Mouse (Mus musculus): ENCODE results near the gene Fbxw21. TPM values are rescaled to one million over a fixed set of nuclear protein-coding genes. Genes with fewer than 3 reads are reported as not detected.

Fbxw21 gene
- polyA plus RNA-seq, 1 experiment: not detected

DNA sequence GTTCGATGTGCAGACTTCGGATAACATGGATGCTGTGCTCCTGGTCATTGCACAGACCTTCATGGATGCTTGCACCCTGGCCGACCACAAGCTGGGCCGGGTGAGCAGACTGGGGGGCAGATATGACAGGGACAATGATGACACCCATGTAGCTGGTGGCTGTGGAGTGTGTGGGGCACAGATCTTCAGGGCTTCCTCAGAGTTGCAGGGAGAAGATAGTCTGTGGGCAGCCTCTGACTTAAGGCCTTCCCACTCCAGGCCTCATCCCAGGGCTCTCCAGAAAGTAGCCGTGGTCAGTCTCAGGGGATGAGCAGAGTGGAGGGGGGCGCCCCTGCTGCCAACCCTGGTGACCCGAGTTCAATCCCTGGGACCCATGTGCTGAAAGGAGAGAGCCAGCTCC is 47.0 kb downstream of the Fbxw21 start:
- TF ChIP-seq POLR2A (IDR thresholded peaks at IDR 0.05; ENCODE audit: borderline replicate concordance, extremely low read depth, low read depth, low read length) (no peak), CTCF (IDR thresholded peaks at IDR 0.05; ENCODE audit: insufficient read depth, low read length) (no peak)
- Histone ChIP-seq H3K4me3 (replicated peaks; ENCODE audit: extremely low read depth, low read depth, low read length) (no peak overlapping the region), H3K4me1 (ENCODE audit: control insufficient read depth, insufficient read depth, low read length) (peaks cover 5% of the 10 kb centered on the region)
- no peak for DNase-seq
- 89% methylated on average over 7 of the region's 7 CpGs for WGBS

DNA sequence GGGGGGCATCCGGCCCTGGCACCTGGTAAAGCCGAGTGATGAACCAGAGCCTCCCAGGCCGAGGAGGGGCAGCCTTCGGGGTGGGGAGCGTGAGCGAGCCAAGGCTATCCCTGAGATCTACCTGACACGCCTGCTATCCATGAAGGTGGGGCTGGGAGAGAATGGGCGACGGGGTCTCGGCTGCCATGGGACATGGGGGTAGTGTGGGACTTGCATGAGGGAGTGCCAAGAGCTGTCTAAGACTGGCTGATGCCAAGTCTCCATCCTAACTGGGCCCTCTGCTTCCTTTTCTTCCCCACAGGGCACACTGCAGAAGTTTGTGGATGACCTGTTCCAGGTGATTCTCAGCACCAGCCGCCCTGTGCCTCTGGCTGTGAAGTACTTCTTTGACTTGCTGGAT is 47.6 kb downstream of the Fbxw21 start:
- DNase-seq: no peak
- TF ChIP-seq CTCF (IDR thresholded peaks at IDR 0.05; ENCODE audit: insufficient read depth, low read length) (no peak), POLR2A (IDR thresholded peaks at IDR 0.05; ENCODE audit: borderline replicate concordance, extremely low read depth, low read depth, low read length) (no peak)
- WGBS: 95% methylated on average over 11 of the region's 11 CpGs
- 0 out of 2 replicates have a peak, but pooled peaks cover 2% of the 10 kb centered on the region for H3K4me1 ChIP-seq (ENCODE audit: control insufficient read depth, insufficient read depth, low read length)
- no peak overlapping the region for H3K4me3 ChIP-seq (replicated peaks; ENCODE audit: extremely low read depth, low read depth, low read length)

DNA sequence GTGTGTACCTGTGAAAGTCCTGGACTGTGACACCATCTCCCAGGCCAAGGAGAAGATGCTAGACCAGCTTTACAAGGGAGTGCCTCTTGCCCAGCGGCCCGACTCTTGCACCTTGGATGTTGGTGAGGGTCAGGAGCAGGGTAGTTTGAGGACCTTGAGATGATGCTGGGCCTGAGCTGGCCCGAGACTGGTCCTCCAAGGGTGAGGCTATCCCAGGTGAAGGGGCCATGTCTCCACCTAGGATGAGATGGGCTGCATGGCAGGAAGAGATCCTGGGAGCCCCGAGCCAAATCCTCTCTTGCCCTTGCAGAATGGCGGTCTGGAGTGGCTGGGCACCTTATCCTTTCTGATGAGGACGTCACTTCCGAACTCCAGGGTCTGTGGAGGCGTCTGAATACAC is 48.5 kb downstream of the Fbxw21 start:
- Histone ChIP-seq H3K4me3 (replicated peaks; ENCODE audit: extremely low read depth, low read depth, low read length) (no peak overlapping the region), H3K4me1 (ENCODE audit: control insufficient read depth, insufficient read depth, low read length) (0 out of 2 replicates have a peak, but pooled peaks cover 2% of the 10 kb centered on the region)
- DNase-seq: no peak
- WGBS: 82% methylated on average over 8 of the region's 8 CpGs
- TF ChIP-seq CTCF (IDR thresholded peaks at IDR 0.05; ENCODE audit: insufficient read depth, low read length) (no peak), POLR2A (IDR thresholded peaks at IDR 0.05; ENCODE audit: borderline replicate concordance, extremely low read depth, low read depth, low read length) (no peak)

DNA sequence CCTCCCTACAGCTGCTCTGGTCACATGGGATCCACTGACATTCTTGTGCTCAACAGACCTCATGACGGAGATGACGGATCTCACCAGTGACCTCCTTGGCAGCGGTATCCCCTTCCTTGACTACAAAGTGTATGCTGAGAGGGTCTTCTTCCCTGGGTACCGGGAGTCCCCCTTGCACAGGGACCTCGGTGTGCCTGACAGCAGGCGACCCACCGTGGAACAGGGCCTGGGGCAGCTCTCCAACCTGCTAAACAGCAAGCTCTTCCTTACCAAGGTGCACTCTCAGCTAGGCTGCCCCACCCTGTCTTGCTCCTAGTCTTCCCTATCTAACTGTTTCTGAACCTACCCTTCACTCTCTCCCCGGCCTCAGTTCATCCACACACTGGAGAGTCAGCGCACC is 50.2 kb downstream of the Fbxw21 start:
- H3K4me1 ChIP-seq (ENCODE audit: control insufficient read depth, insufficient read depth, low read length): no peaks in the 10 kb centered on the region
- H3K4me3 ChIP-seq (replicated peaks; ENCODE audit: extremely low read depth, low read depth, low read length): no peak overlapping the region
- TF ChIP-seq CTCF (IDR thresholded peaks at IDR 0.05; ENCODE audit: insufficient read depth, low read length) (no peak), POLR2A (IDR thresholded peaks at IDR 0.05; ENCODE audit: borderline replicate concordance, extremely low read depth, low read depth, low read length) (no peak)
- no peak for DNase-seq
- whole genome bisulfite sequencing: 95% methylated on average over 9 of the region's 9 CpGs

DNA sequence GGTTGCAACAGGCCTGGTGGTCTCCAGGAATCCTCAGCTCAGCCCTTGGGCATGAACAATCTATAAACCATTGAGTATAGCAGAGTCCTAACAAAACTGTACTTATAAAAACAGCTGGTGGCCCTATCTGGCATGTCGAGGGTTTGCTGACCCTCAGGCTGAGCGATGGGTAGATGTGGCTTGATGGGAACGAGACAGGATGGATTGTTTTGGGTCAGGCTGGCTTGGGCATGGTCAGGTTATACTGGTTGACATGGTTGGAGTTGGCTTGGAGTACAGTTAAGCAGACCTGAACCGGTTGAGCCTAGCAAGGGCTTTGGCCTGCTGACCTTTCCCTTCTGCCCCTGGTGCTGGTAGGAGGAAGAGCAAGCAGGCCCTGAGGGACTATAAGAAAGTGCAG is 50.7 kb downstream of the Fbxw21 start:
- H3K4me1 ChIP-seq (ENCODE audit: control insufficient read depth, insufficient read depth, low read length): no peaks in the 10 kb centered on the region
- no peak for TF ChIP-seq POLR2A (IDR thresholded peaks at IDR 0.05; ENCODE audit: borderline replicate concordance, extremely low read depth, low read depth, low read length)
- no peak for TF ChIP-seq CTCF (IDR thresholded peaks at IDR 0.05; ENCODE audit: insufficient read depth, low read length)
- no peak overlapping the region for H3K4me3 ChIP-seq (replicated peaks; ENCODE audit: extremely low read depth, low read depth, low read length)
- whole genome bisulfite sequencing: 79% methylated on average over 4 of the region's 4 CpGs
- no peak for DNase-seq

DNA sequence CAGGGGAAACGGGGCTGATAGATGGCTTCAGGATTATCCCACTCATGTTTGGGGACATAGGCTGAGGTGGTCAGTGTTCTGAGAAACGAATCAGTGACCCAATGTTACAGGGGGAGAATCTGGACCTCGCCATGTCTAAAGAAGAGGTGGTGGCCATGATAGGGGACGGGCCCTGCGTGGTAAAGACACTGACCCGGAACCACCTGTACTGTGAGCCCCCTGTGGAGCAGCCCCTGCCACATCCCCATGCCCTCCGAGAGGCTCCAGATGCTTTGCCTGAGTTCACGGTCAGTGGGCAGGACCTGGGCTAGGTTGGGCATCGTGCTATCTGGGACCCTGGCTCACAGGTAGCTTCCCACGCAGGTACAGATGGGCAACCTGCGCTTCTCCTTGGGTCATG is 51.6 kb downstream of the Fbxw21 start:
- 94% methylated on average over 11 of the region's 11 CpGs for WGBS
- TF ChIP-seq POLR2A (IDR thresholded peaks at IDR 0.05; ENCODE audit: borderline replicate concordance, extremely low read depth, low read depth, low read length): no peak
- TF ChIP-seq CTCF (IDR thresholded peaks at IDR 0.05; ENCODE audit: insufficient read depth, low read length): no peak
- no peak for DNase-seq
- Histone ChIP-seq H3K4me1 (ENCODE audit: control insufficient read depth, insufficient read depth, low read length) (no peaks in the 10 kb centered on the region), H3K4me3 (replicated peaks; ENCODE audit: extremely low read depth, low read depth, low read length) (no peak overlapping the region)

DNA sequence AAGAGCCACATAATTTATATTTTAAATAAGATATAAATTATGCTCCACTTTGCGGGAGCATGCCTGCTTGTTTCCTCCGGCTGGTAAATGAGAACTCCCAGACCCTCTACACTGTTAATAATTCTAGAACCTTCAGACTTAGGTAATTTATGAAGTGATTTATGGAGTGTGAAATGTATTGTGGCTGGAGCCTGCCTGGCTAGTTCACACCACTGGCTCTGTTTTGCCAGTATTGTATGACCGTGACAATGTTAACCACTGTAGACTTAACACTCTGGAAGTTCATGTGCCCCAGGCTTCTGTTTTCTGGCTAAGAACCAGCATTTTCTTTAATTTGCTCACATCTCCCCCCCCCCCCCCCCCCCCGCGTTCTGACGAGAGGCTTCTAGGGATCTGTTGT is 54.5 kb downstream of the Fbxw21 start:
- WGBS: 61% methylated on average over 6 of the region's 6 CpGs
- TF ChIP-seq CTCF (IDR thresholded peaks at IDR 0.05; ENCODE audit: insufficient read depth, low read length) (no peak), POLR2A (IDR thresholded peaks at IDR 0.05; ENCODE audit: borderline replicate concordance, extremely low read depth, low read depth, low read length) (no peak)
- H3K4me3 ChIP-seq (replicated peaks; ENCODE audit: extremely low read depth, low read depth, low read length): no peak overlapping the region
- DNase-seq: no peak
- no peaks in the 10 kb centered on the region for H3K4me1 ChIP-seq (ENCODE audit: control insufficient read depth, insufficient read depth, low read length)

DNA sequence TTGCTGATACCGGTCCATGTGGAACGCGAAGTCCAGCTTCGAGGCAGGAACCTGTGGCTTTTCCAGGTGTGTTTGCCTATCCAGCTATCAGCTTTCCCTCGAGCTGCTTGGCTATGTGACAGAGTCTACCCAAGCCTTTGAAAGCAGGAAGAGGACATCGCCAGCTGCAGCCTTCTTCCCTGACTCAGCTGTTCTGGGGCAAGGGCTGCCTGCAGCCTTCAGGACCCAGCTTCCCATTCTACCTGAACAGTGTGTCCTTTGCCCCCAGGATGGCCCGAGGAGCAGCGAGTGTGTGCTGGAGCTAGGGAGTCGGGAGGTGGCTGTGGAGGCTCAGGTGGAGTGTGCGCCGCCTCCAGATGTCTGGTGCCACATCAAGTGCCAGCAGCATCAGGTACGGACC is 56.2 kb downstream of the Fbxw21 start:
- TF ChIP-seq CTCF (IDR thresholded peaks at IDR 0.05; ENCODE audit: insufficient read depth, low read length): no peak
- no peak for TF ChIP-seq POLR2A (IDR thresholded peaks at IDR 0.05; ENCODE audit: borderline replicate concordance, extremely low read depth, low read depth, low read length)
- H3K4me3 ChIP-seq (replicated peaks; ENCODE audit: extremely low read depth, low read depth, low read length): no peak overlapping the region
- no peak for DNase-seq
- 0 out of 2 replicates have a peak, but pooled peaks cover 2% of the 10 kb centered on the region for H3K4me1 ChIP-seq (ENCODE audit: control insufficient read depth, insufficient read depth, low read length)
- WGBS: 83% methylated on average over 12 of the region's 12 CpGs

DNA sequence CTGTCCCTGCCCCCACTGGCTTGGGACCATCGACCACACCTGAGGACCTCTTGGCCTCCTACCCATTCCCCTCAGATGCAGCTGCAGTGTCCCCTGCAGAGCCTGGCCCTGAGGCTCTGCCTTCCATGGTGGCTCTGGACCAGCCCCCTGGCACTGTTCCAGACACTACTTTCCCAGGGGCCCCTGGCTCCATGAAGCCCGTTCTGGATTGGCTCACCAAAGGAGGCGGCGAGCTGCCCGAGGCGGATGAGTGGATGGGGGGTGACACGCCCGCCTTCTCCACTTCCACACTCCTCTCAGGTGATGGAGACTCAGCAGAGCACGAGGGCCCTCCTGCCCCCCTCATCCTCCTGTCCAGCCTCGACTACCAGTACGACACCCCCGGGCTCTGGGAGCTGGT is 56.8 kb downstream of the Fbxw21 start:
- TF ChIP-seq CTCF (IDR thresholded peaks at IDR 0.05; ENCODE audit: insufficient read depth, low read length): no peak
- no peak for TF ChIP-seq POLR2A (IDR thresholded peaks at IDR 0.05; ENCODE audit: borderline replicate concordance, extremely low read depth, low read depth, low read length)
- Histone ChIP-seq H3K4me1 (ENCODE audit: control insufficient read depth, insufficient read depth, low read length) (0 out of 2 replicates have a peak, but pooled peaks cover 2% of the 10 kb centered on the region), H3K4me3 (replicated peaks; ENCODE audit: extremely low read depth, low read depth, low read length) (no peak overlapping the region)
- no peak for DNase-seq
- WGBS: 63% methylated on average over 12 of the region's 12 CpGs

DNA sequence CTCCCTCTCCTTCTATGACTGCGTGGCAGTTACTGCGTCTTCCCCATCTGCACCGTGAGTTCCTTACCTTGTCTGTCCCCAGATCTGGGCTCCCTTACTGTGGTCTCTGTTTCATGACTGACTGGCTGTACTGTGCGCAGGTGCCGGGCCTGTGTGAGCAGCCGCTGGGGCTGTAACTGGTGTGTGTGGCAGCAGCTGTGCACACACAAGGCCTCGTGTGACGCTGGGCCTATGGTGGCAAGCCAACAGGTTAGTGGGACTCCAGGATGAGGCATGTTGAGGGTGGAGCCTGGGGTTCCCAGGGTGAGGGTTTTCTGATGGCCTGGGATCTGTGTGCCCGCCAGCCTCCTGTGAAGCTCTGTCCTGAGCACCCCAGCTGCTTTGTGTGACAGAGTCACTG is 57.8 kb downstream of the Fbxw21 start:
- Histone ChIP-seq H3K4me1 (ENCODE audit: control insufficient read depth, insufficient read depth, low read length) (0 out of 2 replicates have a peak, but pooled peaks cover 2% of the 10 kb centered on the region), H3K4me3 (replicated peaks; ENCODE audit: extremely low read depth, low read depth, low read length) (no peak overlapping the region)
- DNase-seq: no peak
- TF ChIP-seq CTCF (IDR thresholded peaks at IDR 0.05; ENCODE audit: insufficient read depth, low read length) (no peak), POLR2A (IDR thresholded peaks at IDR 0.05; ENCODE audit: borderline replicate concordance, extremely low read depth, low read depth, low read length) (no peak)
- whole genome bisulfite sequencing: 89% methylated on average over 9 of the region's 9 CpGs
